Comparison of ENCODE assay signal across 8 mouse cellular contexts in genomic region chr19:7340371-7340779, GRCm38 (mm10). TPM values are rescaled to one million over a fixed set of nuclear protein-coding genes. Genes with fewer than 3 reads are reported as not detected.
DNase-seq lines count a peak whose midpoint lies in the region; ATAC-seq lines count a peak whose summit lies in the region.

No protein-coding gene starts in this region.

- DNase-seq in heart, adult 11 months: peak; percentile 95
- no peak for DNase-seq in heart, postnatal 25 days (ENCODE audit: low spot score)
- peak; percentile 18 for DNase-seq in ZHBTc4 (ENCODE audit: low read depth, low spot score)
- DNase-seq in forebrain, embryonic 11.5 days (ENCODE audit: low spot score): no peak
- peak; percentile 60 to 61 for DNase-seq in left cerebral cortex, postnatal 14 days (ENCODE audit: low spot score in 2 of 2)

- H3K4me2 ChIP-seq in forebrain, embryonic 11.5 days (ENCODE audit: low read depth, low read length, severe bottlenecking): peak overlapping the region; percentile 73
- peak overlapping the region; percentile 95 for H3K4me2 ChIP-seq in hindbrain, embryonic 12.5 days (replicated peaks)
- H3K4me2 ChIP-seq in midbrain, embryonic 12.5 days (replicated peaks): peak overlapping the region; percentile 86

- H3K4me1 ChIP-seq in forebrain, embryonic 11.5 days (replicated peaks; ENCODE audit: control insufficient read depth, insufficient read depth, low read length): peaks cover 15% of the 10 kb centered on the region
- peaks cover 33% of the 10 kb centered on the region for H3K4me1 ChIP-seq in hindbrain, embryonic 12.5 days
- H3K4me1 ChIP-seq in midbrain, embryonic 12.5 days: peaks cover 37% of the 10 kb centered on the region

- H3K27ac ChIP-seq in forebrain, embryonic 11.5 days (ENCODE audit: low read depth, low read length): no peak overlapping the region
- peak overlapping the region; percentile 86; the same call in 1 of the 2 replicates for H3K27ac ChIP-seq in hindbrain, embryonic 12.5 days
- H3K27ac ChIP-seq in midbrain, embryonic 12.5 days (replicated peaks): peak overlapping the region; percentile 89; the same call in 1 of the 2 replicates

- 3% methylated on average over 15 of the region's 15 CpGs for WGBS in forebrain, embryonic 11.5 days
- WGBS in hindbrain, embryonic 12.5 days: 3% methylated on average over 15 of the region's 15 CpGs
- WGBS in midbrain, embryonic 12.5 days: 1% methylated on average over 15 of the region's 15 CpGs

- no peaks in the 10 kb centered on the region for H3K36me3 ChIP-seq in forebrain, embryonic 11.5 days (ENCODE audit: control insufficient read depth, insufficient read depth, low read length)
- no peaks in the 10 kb centered on the region for H3K36me3 ChIP-seq in hindbrain, embryonic 12.5 days
- H3K36me3 ChIP-seq in midbrain, embryonic 12.5 days: no peaks in the 10 kb centered on the region

- peak overlapping the region; percentile 92 for H3K9ac ChIP-seq in forebrain, embryonic 11.5 days (ENCODE audit: low read length)
- peak overlapping the region; percentile 97 for H3K9ac ChIP-seq in hindbrain, embryonic 12.5 days
- peak overlapping the region; percentile 98 for H3K9ac ChIP-seq in midbrain, embryonic 12.5 days (replicated peaks)

- no peaks in the 10 kb centered on the region for H3K27me3 ChIP-seq in forebrain, embryonic 11.5 days (ENCODE audit: control insufficient read depth, insufficient read depth, low read length)
- no peaks in the 10 kb centered on the region for H3K27me3 ChIP-seq in hindbrain, embryonic 12.5 days
- H3K27me3 ChIP-seq in midbrain, embryonic 12.5 days: no peaks in the 10 kb centered on the region

- no peak for ATAC-seq in forebrain, embryonic 11.5 days (replicated peaks; ENCODE audit: low FRiP score)
- no peak for ATAC-seq in hindbrain, embryonic 12.5 days (ENCODE audit: low FRiP score)
- ATAC-seq in midbrain, embryonic 12.5 days (ENCODE audit: low FRiP score, low read depth): no peak
- no peak for ATAC-seq in monocyte, adult 5-6 weeks (replicated peaks; ENCODE audit: insufficient number of reproducible peaks, low FRiP score, low TSS enrichment, poor library complexity, severe bottlenecking)

- H3K4me3 ChIP-seq in forebrain, embryonic 11.5 days (ENCODE audit: low read depth, low read length): peak overlapping the region; percentile 60
- H3K4me3 ChIP-seq in hindbrain, embryonic 12.5 days: peak overlapping the region; percentile 78
- peak overlapping the region; percentile 93 for H3K4me3 ChIP-seq in midbrain, embryonic 12.5 days

- intact Hi-C loops in heart, postnatal 25 days (cut with DNase I): loop anchor here (2.0 to 10.0 kb wide), 4 partner anchors 30 to 276 kb away; partner anchors contain the start of gene Spindoc
- intact Hi-C loops in left cerebral cortex, postnatal 14 days (cut with DNase I): loop anchor here (2.0 to 10.0 kb wide), 4 partner anchors 62 to 286 kb away; partner anchors contain the start of genes 2700081O15Rik, Macrod1 and Rcor2

- no peaks in the 10 kb centered on the region for H3K9me3 ChIP-seq in forebrain, embryonic 11.5 days (ENCODE audit: control insufficient read depth, low read length)
- H3K9me3 ChIP-seq in hindbrain, embryonic 12.5 days (replicated peaks): no peaks in the 10 kb centered on the region
- no peaks in the 10 kb centered on the region for H3K9me3 ChIP-seq in midbrain, embryonic 12.5 days

RNA-seq across cellular contexts. Expression of gene Mark2, which starts 1.3 kb away (rescaled TPM):
- 10 to 100 TPM; 49.4 to 55.3 TPM for total RNA-seq in heart, postnatal 25 days (2021)
- 61.2 and 62.0 TPM in 2 replicates for polyA plus RNA-seq in forebrain, embryonic 11.5 days (2014; fragmentation: Nextera tagmentation; extraction: Ambion mirVana)
- polyA plus RNA-seq in hindbrain, embryonic 12.5 days (2016; fragmentation: Nextera tagmentation; extraction: Ambion mirVana): 62.1 and 64.2 TPM in 2 replicates
- total RNA-seq in left cerebral cortex, postnatal 14 days (2021): 100 to 1,000 TPM; 136 to 140 TPM
- polyA plus RNA-seq in midbrain, embryonic 12.5 days (2016; fragmentation: Nextera tagmentation; extraction: Ambion mirVana): 63.8 and 68.6 TPM in 2 replicates
- 24.9 to 78.8 TPM (median 41.5 TPM) in 3 replicates for total RNA-seq in monocyte, adult 5-6 weeks (2017)

RNA-seq across cellular contexts. Expression of gene Spindoc, which starts 42.4 kb away (rescaled TPM):
- total RNA-seq in heart, postnatal 25 days (2021): 10 to 100 TPM; 14.1 to 17.5 TPM
- 39.9 and 52.0 TPM in 2 replicates for polyA plus RNA-seq in forebrain, embryonic 11.5 days (2014; fragmentation: Nextera tagmentation; extraction: Ambion mirVana)
- 37.8 and 44.1 TPM in 2 replicates for polyA plus RNA-seq in hindbrain, embryonic 12.5 days (2016; fragmentation: Nextera tagmentation; extraction: Ambion mirVana)
- 10 to 100 TPM; 30.5 to 36.2 TPM for total RNA-seq in left cerebral cortex, postnatal 14 days (2021)
- 44.0 and 48.3 TPM in 2 replicates for polyA plus RNA-seq in midbrain, embryonic 12.5 days (2016; fragmentation: Nextera tagmentation; extraction: Ambion mirVana)
- total RNA-seq in monocyte, adult 5-6 weeks (2017): 4.9 to 10.9 TPM (median 5.4 TPM) in 3 replicates

Comparison
In these comparisons a context has a peak if more than half of its experiments do, and no peak if none do; other contexts are left out.
1. DNase-seq: peak in heart, adult 11 months (single experiment), ZHBTc4 (single experiment) and left cerebral cortex, postnatal 14 days (2 of 2); none in heart, postnatal 25 days (single experiment) and forebrain, embryonic 11.5 days (single experiment).
2. Peak in every context shown above with its lines, with median percentiles within 50 percentile points of each other: H3K4me2 ChIP-seq, H3K4me3 ChIP-seq and H3K9ac ChIP-seq.